Mouse (Mus musculus): Measurements from ENCODE around the gene Dock11. TPM values are rescaled to one million over a fixed set of nuclear protein-coding genes. Genes with fewer than 3 reads are reported as not detected.

Gene Dock11
- polyA plus RNA-seq, 1 experiment from 2014 or later, result 25.5 TPM

- H3K4me3 ChIP-seq (ENCODE audit: low read depth, low read length), result no peak overlapping the region
- no peak for ATAC-seq (ENCODE audit: low FRiP score)
- no peak for DNase-seq (ENCODE audit: low spot score)
- WGBS, result 68% methylated on average over 1 of the region's 1 CpGs
- no peak overlapping the region for H3K27ac ChIP-seq (ENCODE audit: low read depth, low read length)
- H3K36me3 ChIP-seq (ENCODE audit: control insufficient read depth, insufficient read depth, low read length), result no peaks in the 10 kb centered on the region
- no peak overlapping the region for H3K9ac ChIP-seq (ENCODE audit: low read depth, low read length)
- H3K9me3 ChIP-seq (ENCODE audit: control insufficient read depth, low read length), result no peaks in the 10 kb centered on the region
- H3K27me3 ChIP-seq (ENCODE audit: control insufficient read depth, insufficient read depth, low read length), result no peaks in the 10 kb centered on the region
- no peak overlapping the region for H3K4me2 ChIP-seq (replicated peaks; ENCODE audit: low read depth, low read length)
- H3K4me1 ChIP-seq (replicated peaks; ENCODE audit: control insufficient read depth, insufficient read depth, low read length), result no peaks in the 10 kb centered on the region
Measured at GRCm38 (mm10) chrX:35931945-35932344, 43.3 kb downstream of the Dock11 start.

- Histone ChIP-seq H3K9me3 (ENCODE audit: control insufficient read depth, low read length) (no peaks in the 10 kb centered on the region), H3K4me3 (ENCODE audit: low read depth, low read length) (no peak overlapping the region), H3K36me3 (ENCODE audit: control insufficient read depth, insufficient read depth, low read length) (no peaks in the 10 kb centered on the region), H3K4me1 (replicated peaks; ENCODE audit: control insufficient read depth, insufficient read depth, low read length) (no peaks in the 10 kb centered on the region), H3K27ac (ENCODE audit: low read depth, low read length) (no peak overlapping the region), H3K4me2 (replicated peaks; ENCODE audit: low read depth, low read length) (no peak overlapping the region), H3K9ac (ENCODE audit: low read depth, low read length) (no peak overlapping the region), H3K27me3 (ENCODE audit: control insufficient read depth, insufficient read depth, low read length) (no peaks in the 10 kb centered on the region)
- DNase-seq (ENCODE audit: low spot score) (no peak), ATAC-seq (ENCODE audit: low FRiP score) (no peak)
Measured at GRCm38 (mm10) chrX:35932952-35933351, 44.3 kb downstream of the Dock11 start.

- 81% methylated on average over 5 of the region's 5 CpGs for WGBS
- DNase-seq (ENCODE audit: low spot score), result no peak
- H3K4me2 ChIP-seq (replicated peaks; ENCODE audit: low read depth, low read length), result no peak overlapping the region
Measured at GRCm38 (mm10) chrX:35938112-35938511, 49.5 kb downstream of the Dock11 start.

GRCm38 (mm10) chrX:35946394-35946793 lies 57.8 kb downstream of the Dock11 start:
- Histone ChIP-seq H3K36me3 (ENCODE audit: control insufficient read depth, insufficient read depth, low read length) (no peaks in the 10 kb centered on the region), H3K9me3 (ENCODE audit: control insufficient read depth, low read length) (no peaks in the 10 kb centered on the region), H3K27me3 (ENCODE audit: control insufficient read depth, insufficient read depth, low read length) (no peaks in the 10 kb centered on the region), H3K27ac (ENCODE audit: low read depth, low read length) (no peak overlapping the region), H3K9ac (ENCODE audit: low read depth, low read length) (no peak overlapping the region), H3K4me3 (ENCODE audit: low read depth, low read length) (no peak overlapping the region), H3K4me1 (replicated peaks; ENCODE audit: control insufficient read depth, insufficient read depth, low read length) (no peaks in the 10 kb centered on the region), H3K4me2 (replicated peaks; ENCODE audit: low read depth, low read length) (no peak overlapping the region)
- no peak for DNase-seq (ENCODE audit: low spot score)
- 89% methylated on average over 1 of the region's 1 CpGs for WGBS
- no peak for ATAC-seq (ENCODE audit: low FRiP score)

More at GRCm38 (mm10) chrX:35938112-35938511, 49.5 kb downstream of the Dock11 start:
- Histone ChIP-seq H3K36me3 (ENCODE audit: control insufficient read depth, insufficient read depth, low read length) (no peaks in the 10 kb centered on the region), H3K4me1 (replicated peaks; ENCODE audit: control insufficient read depth, insufficient read depth, low read length) (no peaks in the 10 kb centered on the region), H3K9me3 (ENCODE audit: control insufficient read depth, low read length) (no peaks in the 10 kb centered on the region), H3K9ac (ENCODE audit: low read depth, low read length) (no peak overlapping the region), H3K27me3 (ENCODE audit: control insufficient read depth, insufficient read depth, low read length) (no peaks in the 10 kb centered on the region), H3K27ac (ENCODE audit: low read depth, low read length) (no peak overlapping the region), H3K4me3 (ENCODE audit: low read depth, low read length) (no peak overlapping the region)
- ATAC-seq (ENCODE audit: low FRiP score), result no peak

- no peak for ATAC-seq (ENCODE audit: low FRiP score)
- Histone ChIP-seq H3K4me1 (replicated peaks; ENCODE audit: control insufficient read depth, insufficient read depth, low read length) (no peaks in the 10 kb centered on the region), H3K27me3 (ENCODE audit: control insufficient read depth, insufficient read depth, low read length) (no peaks in the 10 kb centered on the region), H3K36me3 (ENCODE audit: control insufficient read depth, insufficient read depth, low read length) (no peaks in the 10 kb centered on the region), H3K9ac (ENCODE audit: low read depth, low read length) (no peak overlapping the region), H3K9me3 (ENCODE audit: control insufficient read depth, low read length) (no peaks in the 10 kb centered on the region), H3K4me3 (ENCODE audit: low read depth, low read length) (no peak overlapping the region), H3K27ac (ENCODE audit: low read depth, low read length) (no peak overlapping the region), H3K4me2 (replicated peaks; ENCODE audit: low read depth, low read length) (no peak overlapping the region)
- 90% methylated on average over 4 of the region's 4 CpGs for WGBS
- DNase-seq (ENCODE audit: low spot score), result no peak
Measured at GRCm38 (mm10) chrX:35950135-35950534, 61.5 kb downstream of the Dock11 start.

GRCm38 (mm10) chrX:35951945-35952344 lies 63.3 kb downstream of the Dock11 start:
- no peak for DNase-seq (ENCODE audit: low spot score)
- 79% methylated on average over 3 of the region's 3 CpGs for WGBS
- Histone ChIP-seq H3K27me3 (ENCODE audit: control insufficient read depth, insufficient read depth, low read length) (no peaks in the 10 kb centered on the region), H3K4me3 (ENCODE audit: low read depth, low read length) (no peak overlapping the region), H3K4me2 (replicated peaks; ENCODE audit: low read depth, low read length) (no peak overlapping the region), H3K9me3 (ENCODE audit: control insufficient read depth, low read length) (no peaks in the 10 kb centered on the region), H3K27ac (ENCODE audit: low read depth, low read length) (no peak overlapping the region), H3K4me1 (replicated peaks; ENCODE audit: control insufficient read depth, insufficient read depth, low read length) (no peaks in the 10 kb centered on the region), H3K36me3 (ENCODE audit: control insufficient read depth, insufficient read depth, low read length) (no peaks in the 10 kb centered on the region), H3K9ac (ENCODE audit: low read depth, low read length) (no peak overlapping the region)
- no peak for ATAC-seq (ENCODE audit: low FRiP score)

- no peaks in the 10 kb centered on the region for H3K4me1 ChIP-seq (replicated peaks; ENCODE audit: control insufficient read depth, insufficient read depth, low read length)
- H3K4me3 ChIP-seq (ENCODE audit: low read depth, low read length), result no peak overlapping the region
- H3K27me3 ChIP-seq (ENCODE audit: control insufficient read depth, insufficient read depth, low read length), result no peaks in the 10 kb centered on the region
- H3K36me3 ChIP-seq (ENCODE audit: control insufficient read depth, insufficient read depth, low read length), result no peaks in the 10 kb centered on the region
- no peak overlapping the region for H3K4me2 ChIP-seq (replicated peaks; ENCODE audit: low read depth, low read length)
- no peak overlapping the region for H3K9ac ChIP-seq (ENCODE audit: low read depth, low read length)
- no peaks in the 10 kb centered on the region for H3K9me3 ChIP-seq (ENCODE audit: control insufficient read depth, low read length)
- no peak overlapping the region for H3K27ac ChIP-seq (ENCODE audit: low read depth, low read length)
- ATAC-seq (ENCODE audit: low FRiP score), result no peak
- DNase-seq (ENCODE audit: low spot score), result no peak
- 82% methylated on average over 4 of the region's 4 CpGs for WGBS
Measured at GRCm38 (mm10) chrX:35952521-35953095, 64.0 kb downstream of the Dock11 start.

GRCm38 (mm10) chrX:35956236-35956635 lies 67.6 kb downstream of the Dock11 start:
- H3K36me3 ChIP-seq (ENCODE audit: control insufficient read depth, insufficient read depth, low read length), result no peaks in the 10 kb centered on the region

GRCm38 (mm10) chrX:35963087-35963486 lies 74.5 kb downstream of the Dock11 start:
- Histone ChIP-seq H3K9ac (ENCODE audit: low read depth, low read length) (no peak overlapping the region), H3K4me3 (ENCODE audit: low read depth, low read length) (no peak overlapping the region), H3K4me2 (replicated peaks; ENCODE audit: low read depth, low read length) (no peak overlapping the region), H3K36me3 (ENCODE audit: control insufficient read depth, insufficient read depth, low read length) (no peaks in the 10 kb centered on the region), H3K4me1 (replicated peaks; ENCODE audit: control insufficient read depth, insufficient read depth, low read length) (no peaks in the 10 kb centered on the region), H3K9me3 (ENCODE audit: control insufficient read depth, low read length) (no peaks in the 10 kb centered on the region), H3K27ac (ENCODE audit: low read depth, low read length) (no peak overlapping the region), H3K27me3 (ENCODE audit: control insufficient read depth, insufficient read depth, low read length) (no peaks in the 10 kb centered on the region)
- 88% methylated on average over 6 of the region's 6 CpGs for WGBS
- DNase-seq (ENCODE audit: low spot score) (no peak), ATAC-seq (ENCODE audit: low FRiP score) (no peak)

More at GRCm38 (mm10) chrX:35956236-35956635, 67.6 kb downstream of the Dock11 start:
- ATAC-seq (ENCODE audit: low FRiP score) (no peak), DNase-seq (ENCODE audit: low spot score) (no peak)
- Histone ChIP-seq H3K4me2 (replicated peaks; ENCODE audit: low read depth, low read length) (no peak overlapping the region), H3K9ac (ENCODE audit: low read depth, low read length) (no peak overlapping the region), H3K4me3 (ENCODE audit: low read depth, low read length) (no peak overlapping the region), H3K27me3 (ENCODE audit: control insufficient read depth, insufficient read depth, low read length) (no peaks in the 10 kb centered on the region), H3K27ac (ENCODE audit: low read depth, low read length) (no peak overlapping the region), H3K4me1 (replicated peaks; ENCODE audit: control insufficient read depth, insufficient read depth, low read length) (no peaks in the 10 kb centered on the region), H3K9me3 (ENCODE audit: control insufficient read depth, low read length) (no peaks in the 10 kb centered on the region)
